8 mouse cellular contexts compared by ENCODE assay signal in genomic region chr19:32470059-32470497, GRCm38 (mm10). TPM values are rescaled to one million over a fixed set of nuclear protein-coding genes. Genes with fewer than 3 reads are reported as not detected.
DNase-seq lines count a peak whose midpoint lies in the region; TF ChIP-seq lines count a peak whose summit lies in the region.

No protein-coding gene starts in this region.

- H3K4me1 ChIP-seq in liver, adult 2 months (ENCODE audit: control insufficient read depth, insufficient read depth, low read length), result peaks cover 2% of the 10 kb centered on the region; the same call in 1 of the 2 replicates

- H3K79me2 ChIP-seq in liver, adult 2 months (ENCODE audit: control insufficient read depth, insufficient read depth, low read length), result no peaks in the 10 kb centered on the region

- no peak for TF ChIP-seq POLR2A in liver, adult 2 months (IDR thresholded peaks at IDR 0.05; ENCODE audit: extremely low read depth, insufficient read depth, low read length)

- WGBS in liver, adult 2 months, result 12% methylated on average over 6 of the region's 6 CpGs

- no peaks in the 10 kb centered on the region for H3K36me3 ChIP-seq in liver, adult 2 months (ENCODE audit: control insufficient read depth, insufficient read depth, low read length)

- peak; percentile 35 to 85 for DNase-seq in adrenal gland, adult (ENCODE audit: inconsistent age in 2 of 2, low spot score in 1 of 2)
- no peak for DNase-seq in adrenal gland, postnatal 25 days
- DNase-seq in right cerebral cortex, postnatal 10 days (ENCODE audit: low spot score in 2 of 2), result peak; percentile 37 to 39
- no peak for DNase-seq in right cerebral cortex, postnatal 14 days
- peak; percentile 72 to 82 for DNase-seq in cerebellum, postnatal 10 days
- peak; percentile 88 for DNase-seq in induced T-regulatory cell, adult 2 months (ENCODE audit: low read depth)
- DNase-seq in liver, adult 2 months (ENCODE audit: extremely low read depth, low read depth, low spot score), result peak; percentile 69
- DNase-seq in neural tube, embryonic 10.5 days (ENCODE audit: extremely low spot score, low spot score), result peak; percentile 15

- no peaks in the 10 kb centered on the region for H3K27me3 ChIP-seq in liver, adult 2 months (ENCODE audit: control insufficient read depth, insufficient read depth, low read length)

- no peak overlapping the region for H3K4me3 ChIP-seq in liver, adult 2 months (ENCODE audit: insufficient read depth, low read depth, low read length)

- H3K9ac ChIP-seq in liver, adult 2 months (ENCODE audit: low read depth, low read length), result no peak overlapping the region

- TF ChIP-seq CTCF in liver, adult 2 months (IDR thresholded peaks at IDR 0.05; ENCODE audit: low read depth, low read length), result peak; percentile 47

- no peak overlapping the region for H3K27ac ChIP-seq in liver, adult 2 months (replicated peaks; ENCODE audit: insufficient read depth, low read depth, low read length)

RNA-seq across cellular contexts. Expression of gene Rpl9-ps6, which starts 3.7 kb away (rescaled TPM):
- 47.5 and 79.0 TPM in 2 replicates for total RNA-seq in adrenal gland, postnatal 25 days (2021)
- total RNA-seq in liver, adult 2 months (2014; rRNA removed), result 23.8 and 24.3 TPM in 2 replicates
- polyA plus RNA-seq in liver, adult 2 months (2012; rRNA removed), result 2.6 and 3.0 TPM in 2 replicates

RNA-seq across cellular contexts. Expression of gene Minpp1, which starts 15.5 kb away (rescaled TPM):
- total RNA-seq in adrenal gland, postnatal 25 days (2021), result 43.6 and 45.5 TPM in 2 replicates
- total RNA-seq in liver, adult 2 months (2014; rRNA removed), result 35.3 and 44.6 TPM in 2 replicates
- polyA plus RNA-seq in liver, adult 2 months (2012; rRNA removed), result 46.8 and 53.9 TPM in 2 replicates

Comparison
In these comparisons a context has a peak if more than half of its experiments do, and no peak if none do; other contexts are left out.
1. DNase-seq: peak in adrenal gland, adult (2 of 2), right cerebral cortex, postnatal 10 days (2 of 2), cerebellum, postnatal 10 days (2 of 2), induced T-regulatory cell, adult 2 months (single experiment), liver, adult 2 months (single experiment) and neural tube, embryonic 10.5 days (single experiment); none in adrenal gland, postnatal 25 days (single experiment) and right cerebral cortex, postnatal 14 days (single experiment).